Mouse (Mus musculus): ENCODE measurements around the gene Crip2. TPM values are rescaled to one million over a fixed set of nuclear protein-coding genes. Genes with fewer than 3 reads are reported as not detected.

The Crip2 gene
- total RNA-seq, 2 experiments from 2014 or later = 154 to 164 TPM

DNA sequence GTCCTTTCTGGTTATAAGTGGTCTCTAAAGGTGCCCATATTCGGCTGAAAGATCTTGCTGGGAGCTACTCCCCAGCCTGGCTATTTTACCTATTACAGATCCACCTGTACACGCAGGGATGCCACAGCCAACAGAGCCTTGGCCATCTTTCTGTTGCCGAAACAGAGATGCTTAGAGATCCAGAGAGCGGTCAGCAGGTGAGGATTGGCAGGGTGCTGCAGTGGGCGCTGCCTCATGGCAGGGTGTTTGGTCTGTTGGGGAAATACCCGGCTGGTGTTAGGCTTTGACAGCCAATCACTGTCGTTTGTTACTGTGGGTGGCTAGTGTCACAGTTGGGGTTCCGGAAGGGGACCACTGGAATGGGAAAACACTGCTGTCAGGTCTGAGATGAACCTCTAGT is 17.9 kb downstream of the Crip2 start:
- DNase-seq (ENCODE audit: low spot score in 2 of 2) = no peak
- intact Hi-C loops (cut with DNase I) = no loop called here

DNA sequence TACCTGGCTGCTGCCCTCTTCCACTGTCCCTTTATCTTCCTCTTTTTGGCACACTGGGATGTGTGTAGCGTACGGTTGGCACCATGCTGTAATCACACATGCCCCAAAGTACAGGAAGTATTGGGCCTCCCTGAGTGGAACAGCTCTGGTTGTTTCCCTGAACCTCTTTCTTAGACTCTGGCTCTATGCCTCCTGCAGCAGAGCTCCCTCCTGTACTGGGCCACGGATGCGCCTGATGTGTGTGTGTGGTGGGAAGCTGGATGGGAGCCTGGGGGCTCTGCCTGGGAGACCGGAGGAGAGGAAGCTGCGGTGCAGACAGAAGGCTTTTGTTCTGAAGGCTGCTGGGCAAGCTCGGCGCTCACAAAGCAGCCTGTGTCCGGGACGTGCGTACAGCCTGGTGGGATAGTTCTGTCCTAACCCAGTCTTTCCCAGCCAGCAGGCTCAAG is 23.5 kb downstream of the Crip2 start:
- DNase-seq (ENCODE audit: low spot score in 2 of 2) = no peak
- intact Hi-C loops (cut with DNase I) = no loop called here

DNA sequence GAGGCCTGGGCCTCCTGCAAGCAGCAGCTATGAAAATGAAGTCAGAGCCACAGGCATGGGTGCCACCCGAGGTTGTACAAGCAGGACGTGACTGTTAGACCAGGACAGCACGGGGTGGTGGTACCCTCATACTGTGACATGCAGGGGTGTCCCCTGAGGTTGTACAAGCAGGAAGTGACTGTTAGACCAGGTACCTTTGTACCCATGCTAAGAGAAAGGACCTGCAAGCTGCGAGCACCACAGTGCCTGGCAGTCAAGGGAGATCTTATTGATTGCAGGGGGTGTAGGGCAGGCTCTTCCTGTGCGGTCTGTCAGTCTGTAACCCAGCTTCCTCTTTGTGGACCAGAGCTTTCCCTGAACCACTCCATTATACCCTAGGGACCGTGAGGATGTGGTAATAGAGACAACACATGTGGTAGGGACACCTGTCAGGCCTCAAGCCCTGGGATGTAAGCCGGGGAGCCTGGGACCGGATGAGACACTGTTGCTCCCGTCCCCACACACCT is 28.0 kb downstream of the Crip2 start:
- no peak for DNase-seq (ENCODE audit: low spot score in 2 of 2)
- intact Hi-C loops (cut with DNase I) = no loop called here

DNA sequence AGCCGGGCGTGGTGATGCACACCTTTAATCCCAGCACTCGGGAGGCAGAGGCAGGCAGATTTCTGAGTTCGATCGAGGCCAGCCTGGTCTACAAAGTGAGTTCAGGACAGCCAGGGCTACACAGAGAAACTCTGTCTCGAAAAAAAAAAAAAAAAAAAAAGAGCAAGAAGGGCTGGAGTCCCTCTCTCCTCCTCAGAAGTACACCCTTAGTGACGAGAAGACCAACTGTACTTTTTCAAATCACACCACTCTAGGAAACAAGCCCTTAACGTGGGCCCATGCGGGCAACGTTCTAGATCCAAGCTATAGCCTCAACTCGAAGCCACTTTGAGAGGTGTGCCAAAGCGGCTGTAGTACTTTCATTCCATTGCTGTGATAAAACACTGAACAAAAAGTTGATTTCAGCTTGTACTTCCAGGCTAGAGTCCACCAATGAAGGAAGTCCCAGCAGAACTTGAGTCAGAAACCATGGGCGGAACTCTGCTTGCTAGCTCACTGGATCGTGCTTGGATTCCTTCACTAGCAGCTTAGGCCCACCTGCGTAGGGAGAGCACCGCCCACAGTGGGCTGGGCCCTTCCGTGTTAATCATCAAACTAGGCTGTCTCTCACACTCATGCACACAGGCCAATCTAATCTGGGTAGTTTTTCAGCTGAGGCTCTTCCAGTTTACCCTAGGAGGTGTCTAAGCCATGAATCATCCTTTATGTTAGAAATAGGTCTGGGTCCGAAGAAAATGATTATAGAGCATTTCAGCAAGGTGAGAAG is 37.1 kb downstream of the Crip2 start:
- intact Hi-C loops (cut with DNase I) = no loop called here
- DNase-seq (ENCODE audit: low spot score in 2 of 2) = no peak

DNA sequence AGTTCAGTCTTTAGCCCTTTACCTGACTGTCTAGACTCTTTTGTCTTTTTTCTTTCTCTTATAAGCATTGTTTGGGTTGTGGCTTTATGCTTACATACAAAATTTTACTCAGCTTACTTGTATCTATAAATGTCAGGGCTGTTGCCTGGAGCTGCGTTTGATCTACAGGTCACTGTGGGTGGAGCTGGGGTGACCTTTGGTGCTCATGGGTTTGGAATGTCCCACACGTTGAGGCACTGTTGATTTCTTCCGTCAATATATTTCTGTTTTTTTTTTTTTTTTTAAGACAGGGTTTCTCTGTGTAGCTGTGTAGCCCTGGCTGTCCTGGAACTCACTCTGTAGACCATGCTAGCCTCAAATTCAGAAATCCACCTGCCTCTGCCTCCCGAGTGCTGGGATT is 41.0 kb downstream of the Crip2 start:
- intact Hi-C loops (cut with DNase I) = no loop called here
- no peak for DNase-seq (ENCODE audit: low spot score in 2 of 2)

DNA sequence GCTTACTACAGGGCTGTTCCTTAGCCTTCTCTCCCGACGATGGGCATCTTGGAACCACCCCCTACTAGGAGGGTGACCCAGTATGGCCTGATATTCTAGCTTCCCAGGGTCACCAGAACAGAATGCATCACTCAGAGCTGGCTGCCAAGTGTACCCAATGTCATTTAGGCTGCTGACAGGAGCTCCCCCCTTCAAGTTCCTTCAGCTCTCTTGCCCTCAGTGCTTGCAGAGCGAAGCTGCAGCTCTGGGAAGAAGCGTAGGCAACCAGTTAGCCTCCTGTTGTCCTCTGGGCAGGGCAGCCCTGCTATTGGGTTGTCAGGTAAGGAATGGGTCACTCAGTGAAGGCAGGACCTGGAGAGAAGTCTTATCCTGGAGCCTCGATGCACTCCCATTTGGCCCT is 44.9 kb downstream of the Crip2 start:
- intact Hi-C loops (cut with DNase I) = loop anchor here (5.0 kb wide), 1 partner anchor 43 kb away; the partner anchor contains the start of gene Crip2
- DNase-seq (ENCODE audit: low spot score in 2 of 2) = no peak

DNA sequence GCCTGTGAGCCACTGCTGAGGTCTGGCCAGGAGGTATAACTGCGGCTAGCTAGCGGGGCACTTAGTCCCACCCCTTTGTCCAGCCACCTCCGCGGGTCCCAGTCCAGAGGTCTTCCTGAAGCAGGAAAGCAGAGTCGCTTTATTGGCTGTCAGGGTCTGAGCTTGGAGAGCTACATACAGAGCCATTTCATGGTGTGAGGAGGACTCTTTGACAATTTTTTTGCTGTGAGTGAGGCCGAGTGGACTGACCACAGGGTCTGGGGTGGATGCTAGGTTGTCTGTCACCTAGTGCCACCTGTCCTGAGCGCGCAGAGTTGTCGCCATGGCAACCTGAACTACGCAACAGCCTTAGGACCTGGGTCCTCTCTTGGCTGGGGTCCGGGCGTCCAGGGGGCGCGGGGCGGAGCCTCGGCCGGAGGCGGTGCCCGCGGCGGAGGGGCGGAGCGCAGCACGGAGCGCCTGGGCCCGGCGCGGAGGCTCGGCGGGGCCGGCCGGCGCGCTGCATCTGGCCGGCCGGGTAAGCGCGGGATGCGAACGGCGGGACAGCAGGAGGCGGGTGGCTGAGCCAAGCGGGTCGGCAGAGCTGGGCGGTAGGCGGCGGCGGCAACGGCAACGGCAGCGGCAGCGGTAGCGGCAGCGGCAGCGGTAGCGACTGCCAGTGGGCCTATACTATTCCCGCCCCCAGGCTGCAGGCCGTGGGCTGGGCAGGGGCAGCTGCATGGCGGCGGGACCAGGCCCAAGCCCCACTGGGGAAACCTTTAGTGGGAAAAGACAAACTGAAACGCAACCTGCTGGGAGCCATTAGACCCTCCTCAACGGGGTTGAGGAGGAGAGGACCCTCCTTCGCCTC is 45.6 kb downstream of the Crip2 start, which contains the start of gene Tmem121:
Gene Tmem121 (plus strand): TSS at position 489 of the 850 bp plus-strand sequence.
- intact Hi-C loops (cut with DNase I) = loop anchor here (5.0 kb wide), 1 partner anchor 43 kb away; the partner anchor contains the start of gene Crip2

DNA sequence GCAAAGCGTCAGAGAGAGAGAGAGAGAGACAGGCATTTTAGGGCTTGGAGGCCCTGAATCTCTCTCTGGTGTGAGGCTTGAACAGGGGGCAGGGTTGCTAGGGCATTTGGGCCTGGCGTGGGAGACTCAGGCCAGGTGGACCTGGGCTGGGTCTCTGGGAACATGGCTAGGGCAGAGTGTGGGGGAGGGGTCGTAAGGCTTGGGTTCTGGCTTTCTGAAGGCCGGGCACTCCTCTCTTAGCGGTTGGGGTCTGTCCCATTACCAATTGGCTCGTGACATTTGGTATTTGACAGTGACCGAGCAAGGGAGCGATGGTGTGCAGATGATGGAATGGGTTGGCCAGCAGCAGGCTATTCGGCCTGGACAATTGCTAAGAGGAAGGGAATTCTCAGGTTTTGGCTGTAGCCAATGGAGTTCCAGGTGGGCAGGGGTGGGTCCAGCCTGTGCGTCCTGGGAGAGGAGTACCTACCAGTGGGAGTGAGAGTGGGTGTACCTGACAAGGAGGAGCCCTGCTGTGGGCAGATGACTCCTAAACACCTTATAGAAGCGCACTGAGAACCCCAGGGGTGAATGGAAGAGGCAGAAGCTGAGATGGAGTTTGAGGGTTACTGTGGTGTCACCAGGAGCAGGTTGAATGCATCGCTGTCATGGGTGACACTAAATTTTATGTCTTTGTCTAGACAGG is 46.4 kb downstream of the Crip2 start:
- peak in 1 of 2 experiments; percentile 32 for DNase-seq (ENCODE audit: low spot score in 2 of 2)
- intact Hi-C loops (cut with DNase I) = loop anchor here (5.0 kb wide), 1 partner anchor 44 kb away; the partner anchor contains the start of gene Crip2

More for the DNA sequence above, 45.6 kb downstream of the Crip2 start, which contains the start of gene Tmem121:
- DNase-seq (ENCODE audit: low spot score in 2 of 2) = peak; percentile 54 to 65

DNA sequence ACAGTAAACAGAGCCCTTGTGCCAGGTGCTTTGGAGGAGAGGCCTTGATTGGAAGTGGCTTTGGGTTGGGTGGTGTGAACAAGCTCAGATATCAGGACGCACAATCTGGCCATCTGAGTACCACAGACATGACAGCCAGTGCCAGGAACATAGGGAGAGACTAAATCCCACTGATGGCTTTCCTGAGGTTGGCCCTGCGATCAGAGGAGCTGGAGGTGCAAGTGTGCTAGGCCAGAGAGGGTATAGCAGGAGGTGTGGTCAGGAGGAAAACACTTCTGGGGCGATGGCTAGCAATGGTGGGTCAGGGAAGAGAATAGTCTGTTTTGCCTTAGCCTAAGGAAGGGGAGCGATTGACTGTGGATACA is 47.0 kb downstream of the Crip2 start:
- intact Hi-C loops (cut with DNase I) = loop anchor here (5.0 kb wide), 1 partner anchor 45 kb away; the partner anchor contains the start of gene Crip2
- DNase-seq (ENCODE audit: low spot score in 2 of 2) = no peak

DNA sequence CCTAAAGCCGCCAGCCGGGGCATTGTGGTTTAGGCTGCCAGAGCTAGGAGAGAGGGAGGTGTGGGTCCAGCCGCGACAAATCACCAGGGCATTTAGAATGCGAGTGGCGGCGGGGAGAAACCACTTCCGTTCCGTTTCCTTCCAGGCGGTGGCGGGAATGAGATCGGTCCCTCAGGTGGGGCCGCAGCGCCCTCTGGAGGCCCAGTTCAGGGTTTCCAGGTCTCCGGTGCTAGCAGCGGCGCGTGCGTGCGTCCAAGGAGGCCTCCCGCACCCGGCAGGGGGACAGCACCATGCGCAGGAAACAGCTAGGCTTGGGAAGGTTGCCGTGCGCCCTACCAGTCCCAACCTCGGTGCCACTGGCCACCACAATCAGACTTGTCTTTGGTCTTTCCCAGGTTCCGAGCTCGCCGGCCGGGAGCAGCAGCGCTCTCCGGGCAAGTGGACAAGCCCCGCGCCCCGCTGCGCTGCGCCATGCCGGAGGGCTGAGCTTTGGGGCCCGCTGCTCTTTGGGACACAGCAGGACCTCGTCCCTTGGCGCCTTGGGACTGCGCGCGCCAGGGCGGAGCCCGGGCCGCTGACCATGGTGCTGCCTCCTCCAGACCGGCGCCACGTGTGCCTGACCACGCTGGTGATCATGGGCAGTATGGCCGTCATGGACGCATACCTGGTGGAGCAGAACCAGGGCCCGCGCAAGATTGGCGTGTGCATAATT is 47.7 kb downstream of the Crip2 start:
- intact Hi-C loops (cut with DNase I) = loop anchor here (5.0 kb wide), 1 partner anchor 45 kb away; the partner anchor contains the start of gene Crip2
- peak; percentile 91 to 92 for DNase-seq (ENCODE audit: low spot score in 2 of 2)

DNA sequence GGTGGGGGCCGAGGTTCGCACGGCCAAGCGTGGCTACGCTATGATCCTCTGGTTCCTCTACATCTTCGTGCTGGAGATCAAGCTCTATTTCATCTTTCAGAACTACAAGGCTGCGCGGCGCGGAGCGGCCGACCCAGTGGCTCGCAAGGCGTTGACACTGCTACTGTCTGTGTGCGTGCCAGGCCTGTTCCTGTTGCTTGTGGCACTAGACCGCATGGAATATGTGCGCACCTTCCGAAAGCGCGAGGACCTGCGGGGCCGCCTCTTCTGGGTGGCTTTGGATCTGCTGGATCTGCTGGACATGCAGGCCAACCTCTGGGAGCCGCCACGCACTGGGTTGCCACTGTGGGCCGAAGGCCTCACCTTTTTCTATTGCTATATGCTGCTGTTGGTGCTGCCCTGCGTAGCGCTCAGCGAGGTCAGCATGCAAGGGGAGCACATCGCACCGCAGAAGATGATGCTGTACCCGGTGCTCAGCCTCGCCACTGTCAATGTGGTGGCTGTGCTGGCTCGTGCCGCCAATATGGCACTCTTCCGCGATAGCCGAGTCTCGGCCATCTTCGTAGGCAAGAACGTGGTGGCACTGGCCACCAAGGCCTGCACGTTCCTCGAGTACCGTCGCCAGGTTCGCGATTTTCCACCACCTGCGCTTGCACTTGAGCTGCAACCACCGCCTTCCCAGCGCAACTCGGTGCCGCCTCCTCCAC is 48.5 kb downstream of the Crip2 start:
- intact Hi-C loops (cut with DNase I) = loop anchor here (5.0 kb wide), 1 partner anchor 46 kb away; the partner anchor contains the start of gene Crip2
- DNase-seq (ENCODE audit: low spot score in 2 of 2) = no peak

DNA sequence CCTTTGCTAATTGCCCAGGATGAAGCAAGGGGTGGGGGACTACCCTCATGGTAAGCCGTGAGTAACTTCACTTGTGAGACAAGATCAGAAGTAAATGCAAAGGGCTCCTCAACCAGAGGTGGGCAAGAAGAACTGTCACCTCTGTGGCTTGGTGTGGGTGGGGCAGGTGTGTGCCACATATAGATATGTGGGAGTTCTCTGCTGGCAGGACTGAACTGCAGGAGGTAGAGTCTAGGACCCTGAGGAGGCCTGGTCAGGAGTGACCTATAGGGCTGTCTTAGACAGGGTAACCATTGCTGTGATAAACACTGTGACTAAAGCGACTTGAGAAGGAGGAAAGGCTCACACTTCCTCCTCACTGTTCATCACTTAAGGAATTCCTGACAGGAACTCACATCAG is 53.4 kb downstream of the Crip2 start:
- DNase-seq (ENCODE audit: low spot score in 2 of 2) = no peak
- intact Hi-C loops (cut with DNase I) = no loop called here

Other genes with a start within 250 kb of the Crip2 start
- gene Jag2, start 210.5 kb upstream of the Crip2 start, total RNA-seq (2021) = 10 to 100 TPM; 47.9 to 61.7 TPM
- 10 to 100 TPM; 11.0 to 12.3 TPM for gene Nudt14, start 198.1 kb upstream of the Crip2 start, total RNA-seq (2021)
- 10 to 100 TPM; 59.3 to 74.3 TPM for gene Btbd6, start 163.8 kb upstream of the Crip2 start, total RNA-seq (2021)
- gene Brf1, start 139.5 kb upstream of the Crip2 start, total RNA-seq (2021) = 10 to 100 TPM; 41.4 to 55.5 TPM
- gene Pacs2, start 125.7 kb upstream of the Crip2 start, total RNA-seq (2021) = 10 to 100 TPM; 70.4 to 74.2 TPM
- under 1 TPM; 0.35 to 0.52 TPM for gene Tex22, start 65.7 kb upstream of the Crip2 start, total RNA-seq (2021)
- 10 to 100 TPM; 79.8 to 80.2 TPM for gene Mta1, start 42.0 kb upstream of the Crip2 start, total RNA-seq (2021)
- 10 to 100 TPM; 12.9 to 14.2 TPM for gene Crip1, start 6.1 kb downstream of the Crip2 start, total RNA-seq (2021)
- gene Tedc1, start 16.2 kb downstream of the Crip2 start, total RNA-seq (2021) = 1 to 10 TPM; 1.5 to 2.1 TPM
- 10 to 100 TPM; 24.9 to 31.1 TPM for gene Tmem121, start 45.7 kb downstream of the Crip2 start, total RNA-seq (2021)